Mouse (Mus musculus) neutrophil, adult 5-6 weeks (primary cell): ENCODE measurements around the gene Crtac1. TPM values are rescaled to one million over a fixed set of nuclear protein-coding genes. Genes with fewer than 3 reads are reported as not detected.

Source experiments
- ATAC-seq: fragments of 151-379, 151-347 bp; 2 replicates; pipeline ENCODE4 v1.8.0; 2017; ENCODE audit warnings: mild to moderate bottlenecking, moderate TSS enrichment; ENCODE audit not compliant: insufficient number of reproducible peaks, poor library complexity, low FRiP score, severe bottlenecking; ENCODE audit errors: extremely low read depth
- total RNA-seq: library from RNA; stranded (forward); fragments of 200-1000 nt; gene quantifications from 2 replicates; pipeline ENCODE4 v1.2.3, GENCODE M21; 2017

Gene Crtac1
- total RNA-seq, 1 experiment from 2014 or later, result 0.23 TPM

DNA sequence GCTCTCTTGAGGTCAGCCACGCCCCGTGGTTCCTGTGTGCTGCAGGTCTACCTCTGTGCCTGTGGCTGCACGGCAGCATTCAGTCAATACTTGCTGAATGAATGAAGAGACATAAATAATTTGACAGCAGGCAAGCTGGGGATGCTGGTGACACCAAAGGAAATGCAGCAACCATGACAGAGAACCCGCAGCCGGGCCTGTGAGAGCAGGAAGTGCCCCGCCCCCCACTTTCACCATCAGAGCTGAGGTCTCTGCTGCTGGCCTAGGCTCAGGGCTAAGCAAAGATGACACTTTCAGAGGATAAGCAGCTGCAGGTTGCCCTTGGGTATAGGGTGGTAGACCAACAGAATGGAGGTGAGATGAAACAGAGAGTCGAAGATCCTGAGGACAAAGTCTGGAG lies 125.4 kb downstream of the Crtac1 start:
- peak; percentile 28; the same call in 1 of the 2 replicates for ATAC-seq

DNA sequence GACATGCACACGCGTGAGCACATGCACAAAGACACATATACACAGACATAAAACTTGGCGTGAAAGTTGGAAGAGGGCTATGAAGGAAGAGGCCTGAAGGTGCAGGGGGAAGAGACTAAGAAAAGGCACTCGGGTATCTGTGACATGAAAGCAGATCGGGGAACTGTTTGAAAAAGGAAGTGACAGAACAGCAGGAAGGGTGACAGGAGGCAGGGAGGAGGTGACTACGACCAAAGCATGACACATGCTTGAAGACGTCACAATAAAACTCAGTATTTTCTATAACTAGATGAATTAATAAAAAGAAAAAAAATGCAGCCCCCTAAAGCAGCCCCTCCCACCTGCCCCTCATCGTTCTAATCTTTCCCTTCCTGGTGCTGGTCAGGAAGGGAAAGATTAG lies 125.8 kb downstream of the Crtac1 start:
- ATAC-seq, result no peak

DNA sequence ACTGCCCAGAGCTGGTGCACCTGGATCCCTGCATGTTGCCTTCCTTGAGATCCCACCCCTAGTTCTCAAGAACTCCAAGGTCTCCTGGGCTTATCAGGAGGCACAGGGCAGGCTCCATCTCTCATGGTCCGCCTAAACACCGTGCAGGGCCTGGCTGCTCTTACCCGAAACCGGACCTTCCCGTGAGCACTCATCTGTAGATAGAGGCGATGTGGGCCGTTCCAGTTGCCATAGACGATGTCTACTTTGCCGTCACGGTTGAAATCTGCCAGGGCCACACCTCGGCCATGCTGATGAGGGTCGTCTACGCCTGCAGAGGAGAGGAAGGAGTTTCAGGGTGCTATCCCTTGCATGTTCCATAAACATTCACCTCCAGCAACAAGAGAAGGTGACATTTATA lies 127.1 kb downstream of the Crtac1 start:
- no peak for ATAC-seq

DNA sequence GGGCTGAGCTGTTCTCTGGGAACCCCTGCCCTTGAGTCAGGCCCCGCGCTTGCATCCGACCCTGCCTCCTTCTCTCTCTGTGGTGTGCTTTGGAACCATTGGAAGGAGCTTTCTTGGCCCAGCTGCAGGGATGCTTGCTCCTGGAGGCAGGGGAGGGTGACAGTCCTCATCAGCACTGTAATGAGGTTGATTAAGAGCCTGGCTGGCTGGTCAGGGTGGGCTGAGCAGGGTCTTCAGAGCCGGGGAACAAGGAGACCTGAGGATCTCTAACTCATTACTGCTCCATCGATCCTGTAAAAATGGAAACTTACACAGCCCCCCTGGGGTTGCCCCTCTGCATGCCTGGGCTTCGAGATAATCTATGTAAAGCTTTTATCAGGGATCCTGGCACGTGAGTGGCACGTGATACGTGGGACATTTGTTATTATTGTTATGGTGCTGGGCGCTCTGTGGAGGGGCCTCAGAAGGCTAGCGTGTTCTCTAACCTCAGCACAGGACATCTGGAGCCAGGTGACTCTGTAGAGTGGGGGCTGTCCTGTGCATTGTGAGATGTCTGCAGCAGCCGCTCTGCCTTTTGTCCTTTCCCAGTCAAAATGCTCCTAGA lies 128.3 kb downstream of the Crtac1 start:
- ATAC-seq, result no peak

DNA sequence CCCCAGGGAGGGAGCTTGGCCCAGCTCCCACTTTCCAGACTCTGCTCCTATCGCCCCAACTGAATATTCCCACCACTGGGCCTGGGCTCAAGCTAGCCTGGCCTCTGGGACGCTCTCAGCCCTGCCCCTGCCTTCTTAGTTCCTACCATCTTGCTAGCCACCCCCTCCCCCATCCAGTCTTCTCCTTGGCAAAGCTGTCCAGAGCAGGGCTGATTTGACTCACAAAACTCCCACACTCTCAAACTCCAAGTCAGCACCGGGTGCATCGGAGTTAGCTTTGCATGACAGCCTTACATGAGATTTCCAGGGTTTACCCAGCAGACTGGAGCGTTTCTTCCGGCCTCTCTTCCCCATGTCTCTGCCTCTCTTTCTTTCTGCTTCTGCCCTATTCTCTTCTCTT lies 138.4 kb downstream of the Crtac1 start:
- no peak for ATAC-seq

DNA sequence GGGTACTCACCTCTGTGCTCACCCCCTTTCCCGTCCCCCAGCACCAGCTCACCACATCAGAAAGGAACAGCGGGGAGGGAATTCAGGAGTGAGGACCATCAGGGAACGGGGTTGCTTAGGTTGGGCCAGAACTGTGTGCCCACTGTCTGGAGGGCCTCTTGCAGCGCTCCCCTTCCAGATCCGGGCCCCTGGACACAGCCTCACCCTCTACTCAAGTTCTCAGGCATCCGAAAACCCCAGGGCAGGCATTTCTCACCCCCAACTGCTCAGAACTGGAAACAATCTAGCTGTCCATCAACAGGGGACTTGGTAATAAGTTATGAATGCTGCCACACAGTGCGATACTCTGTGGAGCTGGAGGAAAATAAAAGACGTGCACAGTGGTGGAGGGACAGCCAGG lies 139.5 kb downstream of the Crtac1 start:
- no peak for ATAC-seq

DNA sequence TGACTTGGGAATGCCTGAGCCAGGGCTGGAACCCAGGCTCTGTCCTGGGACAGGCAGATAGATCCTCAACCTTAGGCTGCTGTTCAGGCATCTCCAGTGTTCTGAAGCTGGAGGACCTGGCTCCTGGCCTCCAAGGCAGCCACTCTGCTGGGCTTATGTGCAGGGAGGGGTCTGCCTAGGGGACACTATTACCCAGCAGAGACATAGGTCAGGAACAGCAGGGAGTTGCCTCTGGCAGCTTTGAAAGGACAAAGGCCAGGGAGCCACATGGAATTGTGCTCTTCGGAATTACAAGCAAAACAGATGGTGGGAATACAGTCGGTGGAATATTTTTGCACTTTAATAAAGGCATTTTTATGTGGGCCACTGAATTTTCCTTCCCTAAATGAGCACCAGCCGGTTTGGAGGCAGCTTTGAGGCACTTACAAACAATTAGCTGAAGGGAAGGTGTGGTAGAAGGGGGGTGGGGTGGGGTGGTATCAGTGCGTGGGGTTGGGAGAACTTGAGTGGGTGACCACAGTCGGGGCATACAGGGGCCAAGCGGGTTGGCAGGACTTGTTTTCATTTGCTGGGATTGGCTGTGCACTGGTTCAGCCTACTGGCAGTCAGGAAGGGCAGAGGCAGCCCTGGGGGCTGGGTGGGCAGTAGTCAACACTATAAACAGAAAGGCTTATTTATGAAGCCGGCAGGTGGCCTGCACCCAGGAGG lies 140.5 kb downstream of the Crtac1 start:
- no peak for ATAC-seq

DNA sequence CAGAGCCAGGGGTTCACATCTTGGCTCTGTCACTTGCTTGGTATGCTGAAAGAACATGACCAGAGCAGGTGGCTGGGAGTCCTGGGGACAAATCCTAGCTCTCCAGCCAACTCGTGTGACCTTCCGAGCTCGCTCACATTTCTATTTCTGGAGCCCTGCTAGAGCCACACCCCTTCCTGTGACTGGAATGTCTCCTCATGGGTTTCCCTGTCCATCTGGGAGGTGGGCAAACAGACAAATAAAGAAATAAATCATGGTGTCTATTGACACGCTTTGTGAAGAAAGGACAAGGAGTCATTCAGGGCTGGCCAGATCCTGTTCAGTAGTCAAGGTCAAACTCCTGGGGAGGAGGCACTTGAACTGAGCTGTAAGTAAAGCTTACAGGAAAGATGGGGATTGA lies 143.2 kb downstream of the Crtac1 start:
- no peak for ATAC-seq

DNA sequence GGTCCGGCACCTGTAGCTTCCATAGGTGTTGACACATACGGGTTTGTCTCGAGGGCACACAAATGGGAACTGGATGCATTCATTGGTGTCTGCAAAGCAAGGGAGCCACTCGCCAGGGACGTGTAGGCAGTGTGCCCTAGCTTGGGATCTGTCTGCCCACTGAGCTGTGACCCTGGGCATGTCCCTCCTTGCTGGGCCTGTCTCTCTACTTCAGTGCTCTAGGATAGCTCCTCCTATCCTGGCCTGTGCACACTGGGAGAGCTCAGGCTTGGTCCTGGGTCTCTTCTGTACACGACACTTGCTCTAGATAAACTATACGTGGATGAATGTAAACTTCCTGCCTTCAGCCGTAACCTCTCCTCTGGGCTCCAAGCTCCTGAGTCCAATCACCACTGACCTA lies 147.4 kb downstream of the Crtac1 start:
- ATAC-seq, result no peak

DNA sequence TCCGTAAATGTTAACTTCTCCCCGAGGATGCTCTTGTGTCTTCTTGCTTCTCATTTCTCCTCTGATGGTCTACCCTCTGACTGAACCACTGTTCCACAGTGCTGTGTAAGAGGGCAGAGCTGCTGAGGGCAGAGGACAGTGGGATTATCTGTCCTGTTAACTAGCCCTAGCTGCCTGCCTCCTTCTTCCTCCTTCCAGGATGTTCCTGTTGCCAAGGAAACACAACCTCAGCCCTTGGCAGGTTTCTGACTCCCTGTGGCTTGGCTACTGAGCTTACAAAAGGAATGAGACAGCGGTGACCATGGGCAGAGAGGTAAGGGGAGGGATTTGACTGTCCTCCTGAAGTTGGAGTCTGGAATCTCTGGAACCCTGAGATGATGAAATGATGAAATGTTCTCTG lies 152.0 kb downstream of the Crtac1 start:
- ATAC-seq, result no peak

DNA sequence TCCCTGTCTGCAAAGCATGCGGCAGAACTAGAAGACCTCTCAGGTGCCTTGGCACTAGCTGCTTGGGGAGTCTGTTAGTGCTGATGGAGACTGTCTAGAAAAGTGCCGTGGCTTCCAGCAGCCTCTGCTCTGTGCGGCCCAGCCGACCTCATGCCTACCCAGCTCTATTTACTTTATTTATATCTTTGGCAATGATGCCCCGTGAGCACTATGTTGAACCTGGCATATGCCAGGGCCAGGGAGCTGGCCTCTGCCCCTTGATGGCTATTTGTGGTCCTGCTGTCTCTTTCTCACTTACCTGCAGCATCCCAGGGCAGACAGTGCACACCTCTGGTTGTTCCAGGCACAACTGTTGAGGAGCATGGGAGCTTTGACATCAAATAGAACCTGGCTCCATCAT lies 153.1 kb downstream of the Crtac1 start:
- ATAC-seq, result no peak

DNA sequence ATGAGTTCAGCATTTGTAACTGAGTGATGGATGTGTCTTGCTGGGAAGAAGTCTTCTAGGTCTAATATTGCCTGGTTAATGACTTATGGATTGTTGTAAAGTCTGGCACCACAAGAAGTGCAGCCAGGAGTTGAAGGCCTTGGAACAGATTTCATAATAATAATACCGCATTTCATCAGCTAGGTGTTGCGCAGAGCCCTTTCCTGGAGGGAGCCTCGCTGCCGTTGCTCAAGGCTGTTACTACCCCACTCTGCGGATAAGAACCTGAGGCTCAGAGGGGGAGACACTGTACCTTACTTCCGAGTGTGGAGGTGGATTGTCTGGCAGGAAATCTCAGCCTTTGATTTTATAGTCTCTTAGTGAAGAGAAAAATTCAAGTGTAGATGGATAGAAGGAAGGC lies 154.3 kb downstream of the Crtac1 start:
- no peak for ATAC-seq

DNA sequence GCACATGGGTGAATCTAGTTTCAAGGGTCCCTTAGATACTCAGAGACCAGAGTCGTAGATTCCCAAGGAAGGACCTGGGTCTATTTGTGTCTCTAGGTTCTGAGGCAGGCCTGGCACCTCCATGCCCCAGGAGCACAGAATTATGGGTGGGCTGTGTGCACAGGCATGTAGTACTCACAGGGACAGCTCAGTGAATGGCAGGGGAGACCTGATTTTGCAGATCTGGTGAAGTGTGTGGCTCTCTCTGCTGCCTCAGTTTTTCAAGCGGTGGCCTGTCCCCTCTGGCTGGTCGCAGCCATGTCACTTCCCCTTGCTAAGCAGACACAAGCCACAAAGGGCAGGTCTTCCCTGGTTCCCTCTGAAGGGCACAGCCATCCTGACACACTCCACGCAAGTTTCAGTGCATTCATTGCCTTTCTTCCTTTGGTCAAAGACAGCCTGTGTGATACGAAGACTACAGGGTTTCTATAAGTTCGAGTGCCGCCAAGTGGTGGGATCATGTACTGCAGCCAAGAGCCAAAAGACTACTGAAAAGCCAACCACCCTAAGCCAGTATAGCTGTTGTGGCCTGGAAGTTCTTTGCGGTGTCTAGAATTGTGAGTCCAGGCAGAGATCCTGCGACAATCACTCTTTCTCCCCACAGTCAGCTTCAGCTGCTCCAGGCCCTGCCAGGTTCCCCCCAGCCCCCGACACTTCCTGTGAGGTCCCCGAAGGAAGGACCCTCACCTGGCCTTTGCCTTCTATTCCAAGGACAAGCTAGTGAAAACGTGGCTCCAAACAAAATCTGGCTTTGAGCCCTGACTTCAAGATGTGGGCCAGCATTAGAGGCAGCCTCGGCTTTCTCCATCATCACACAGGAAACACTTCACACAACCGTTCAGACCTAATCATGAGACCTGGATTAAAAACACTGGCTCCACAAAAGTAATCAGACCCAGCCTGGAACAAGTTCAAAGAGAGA lies 159.3 kb downstream of the Crtac1 start:
- 0 out of 2 replicates have a peak, but pooled peaks have one; percentile 40 for ATAC-seq

DNA sequence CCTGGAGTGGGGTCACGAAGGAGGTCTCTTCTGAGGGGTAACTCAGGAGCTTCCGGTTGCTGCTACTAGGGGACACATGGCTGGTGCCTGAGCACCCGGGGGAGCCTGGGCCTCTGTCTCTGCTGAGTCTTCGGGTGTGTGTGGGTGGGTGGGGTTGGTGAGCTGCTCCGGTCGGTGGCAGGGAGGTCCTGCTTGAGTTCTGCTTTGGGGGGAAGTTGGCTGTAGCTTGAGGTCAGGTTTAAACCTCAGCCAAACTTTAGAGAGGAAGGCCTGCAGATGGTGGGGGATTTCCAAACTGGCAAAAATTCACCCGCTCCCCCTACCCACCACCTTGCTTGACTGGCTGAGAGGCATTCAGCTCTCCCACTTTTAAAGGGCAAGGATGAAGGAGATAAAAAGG lies 160.4 kb downstream of the Crtac1 start:
- no peak for ATAC-seq

DNA sequence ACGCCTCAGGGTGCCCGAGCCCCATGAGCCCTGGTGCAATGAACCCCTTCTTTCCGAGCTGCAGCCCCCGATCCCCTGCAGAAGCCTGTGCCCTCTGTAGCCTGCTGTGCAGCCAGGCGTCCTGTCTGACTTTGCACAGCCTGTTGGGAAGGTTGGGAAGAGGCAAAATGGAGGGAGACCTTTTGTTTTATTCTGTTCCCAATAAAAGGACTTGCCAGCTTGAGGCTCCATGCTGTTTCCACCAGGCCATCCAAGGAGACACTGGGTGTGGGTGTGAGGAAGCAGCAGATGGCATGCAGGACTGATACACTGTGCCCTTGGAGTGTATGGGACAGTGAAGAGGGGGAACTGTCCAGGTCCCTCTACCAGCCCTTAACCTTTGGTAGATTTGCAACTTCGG lies 161.5 kb downstream of the Crtac1 start:
- no peak for ATAC-seq

DNA sequence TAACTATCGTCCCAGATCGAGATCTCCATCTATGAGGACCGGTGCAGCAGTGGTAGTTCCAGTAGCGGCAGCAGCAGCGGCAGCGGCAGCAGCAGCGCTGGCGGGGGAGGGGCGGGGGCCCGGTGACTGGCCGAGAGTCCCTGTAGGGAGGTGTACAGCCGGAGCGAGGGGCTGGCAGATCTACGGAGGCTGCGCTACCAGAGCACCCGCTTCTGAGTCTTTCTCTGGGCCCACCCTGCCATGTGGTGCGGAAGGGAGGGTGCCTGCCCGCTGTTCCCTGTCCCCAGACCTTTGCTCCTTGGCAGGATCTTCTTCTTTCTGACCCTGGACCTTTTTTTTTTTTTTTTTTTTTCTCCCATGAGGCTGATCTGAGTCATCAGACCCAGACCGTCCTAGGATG lies 163.2 kb downstream of the Crtac1 start:
- ATAC-seq, result no peak

DNA sequence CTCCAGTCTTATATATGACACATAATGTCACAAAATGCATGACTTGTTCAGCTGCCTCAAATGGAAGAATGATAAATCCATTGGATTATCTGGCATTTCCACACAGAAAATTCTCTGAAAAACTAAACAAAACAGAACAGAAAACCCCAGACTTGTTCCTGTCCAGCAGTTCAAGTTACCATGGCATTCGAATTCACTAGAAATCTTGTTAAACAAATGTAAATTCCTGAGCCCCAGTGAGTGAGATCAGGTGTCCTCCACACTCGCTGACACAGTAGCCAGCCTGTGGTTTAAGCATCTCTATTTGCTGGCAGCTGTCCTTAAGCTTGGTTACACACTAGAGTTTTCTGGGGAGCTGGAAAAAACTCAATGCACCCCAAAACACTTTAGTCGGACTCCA lies 168.1 kb downstream of the Crtac1 start:
- ATAC-seq, result no peak

DNA sequence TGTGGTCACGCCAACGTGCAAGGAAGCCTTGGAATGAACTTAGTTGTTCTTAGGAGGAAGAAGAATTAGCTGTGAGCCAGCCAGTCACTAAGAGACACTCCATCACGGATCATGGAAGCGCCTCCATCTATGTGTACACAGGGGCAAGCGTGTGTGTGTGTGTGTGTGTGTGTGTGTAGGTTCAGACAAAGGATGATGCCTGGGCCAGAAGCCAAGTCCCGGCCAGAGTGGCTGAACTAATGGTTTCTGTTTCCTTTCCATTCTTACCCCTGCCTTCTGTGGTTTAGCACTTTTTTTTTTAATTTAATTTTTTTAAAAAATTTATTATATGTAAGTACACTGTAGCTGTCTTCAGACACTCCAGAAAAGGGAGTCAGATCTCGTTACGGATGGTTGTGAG lies 171.1 kb downstream of the Crtac1 start:
- ATAC-seq, result no peak

DNA sequence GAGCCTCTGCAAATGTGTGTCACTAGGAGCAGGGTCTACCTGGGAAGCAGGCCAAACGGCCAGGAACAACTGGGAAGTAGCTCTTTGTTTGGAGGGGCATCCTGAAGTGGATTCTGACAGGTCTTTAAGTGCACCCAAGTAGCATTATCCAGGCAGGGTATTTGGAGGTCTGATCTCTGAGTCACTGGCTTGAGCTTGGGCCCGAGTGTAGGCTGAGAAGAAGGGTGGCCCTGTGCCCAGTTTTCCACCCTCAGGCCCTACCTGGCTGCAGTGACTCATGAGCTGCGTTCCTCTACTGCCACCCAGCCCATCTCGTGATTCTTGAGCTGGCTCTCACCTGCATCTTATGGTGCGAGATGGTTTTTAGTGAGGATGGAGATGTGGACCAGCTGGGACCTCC lies 173.0 kb downstream of the Crtac1 start:
- no peak for ATAC-seq

DNA sequence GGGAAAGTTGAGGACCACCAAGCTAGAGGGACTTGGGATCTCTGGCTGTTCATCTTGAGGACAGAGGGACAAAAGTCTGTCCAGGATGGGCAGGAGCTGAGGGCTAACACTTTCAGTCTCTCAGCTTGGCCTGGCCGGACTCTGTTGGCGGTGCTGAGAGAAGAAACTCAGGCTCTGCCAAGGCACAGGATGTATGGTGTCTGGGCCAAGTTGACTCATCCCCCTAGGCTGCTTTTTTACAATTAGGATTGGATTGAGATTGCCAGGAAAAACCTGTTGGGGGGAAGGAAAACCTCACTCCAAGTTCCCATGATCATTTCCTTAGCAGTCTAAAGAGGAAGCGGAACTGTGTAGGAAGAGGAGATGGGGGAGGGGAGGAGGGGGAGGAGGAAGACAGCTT lies 173.6 kb downstream of the Crtac1 start:
- no peak for ATAC-seq
